Mouse (Mus musculus) kidney, postnatal 4 days (tissue): ENCODE results near the gene Bud23.
"Not testable (repeated sequence)": the region's sequence is repeated elsewhere in the genome, so short reads cannot be mapped to it uniquely, and the experiment has no call there.

ENCODE experiments used
- DNase-seq, 2 experiments: peaks; one replicate each; pipeline ENCODE4 v3.0.0; 2021; ENCODE audit warnings: mixed read lengths in 2 of 2

Gene Bud23

GRCm38 (mm10) chr5:135070448-135070847 is 5.7 kb upstream of the Bud23 start:
- no peak for DNase-seq

- DNase-seq: no peak
Measured at GRCm38 (mm10) chr5:135066008-135066407, 1.2 kb upstream of the Bud23 start.

GRCm38 (mm10) chr5:135064382-135064766 is 385 bp downstream of the Bud23 start:
- DNase-seq: no peak

- DNase-seq: peak; percentile 99
Measured at GRCm38 (mm10) chr5:135063629-135064381, 954 bp downstream of the Bud23 start, which contains the start of gene Dnajc30. TSS of gene Dnajc30 (plus strand) at chr5:135064202.

GRCm38 (mm10) chr5:135053356-135053755 is 11.4 kb downstream of the Bud23 start:
- DNase-seq: no peak

- DNase-seq: not testable (repeated sequence)
Measured at GRCm38 (mm10) chr5:135049268-135049667, 15.5 kb downstream of the Bud23 start.

- DNase-seq: no peak
Measured at GRCm38 (mm10) chr5:135048539-135048938, 16.2 kb downstream of the Bud23 start.

GRCm38 (mm10) chr5:135044575-135044974 is 20.2 kb downstream of the Bud23 start:
- DNase-seq: no peak

- peak; percentile 28 to 49 for DNase-seq
Measured at GRCm38 (mm10) chr5:135042105-135042788, 22.5 kb downstream of the Bud23 start.

- DNase-seq: no peak
Measured at GRCm38 (mm10) chr5:135040777-135041176, 24.0 kb downstream of the Bud23 start.

GRCm38 (mm10) chr5:135040059-135040458 is 24.7 kb downstream of the Bud23 start:
- DNase-seq: no peak

GRCm38 (mm10) chr5:135039541-135039940 is 25.2 kb downstream of the Bud23 start:
- no peak for DNase-seq

- DNase-seq: no peak
Measured at GRCm38 (mm10) chr5:135037946-135038345, 26.8 kb downstream of the Bud23 start.

- DNase-seq: no peak
Measured at GRCm38 (mm10) chr5:135035608-135036359, 29.0 kb downstream of the Bud23 start.

GRCm38 (mm10) chr5:135034593-135034992 is 30.2 kb downstream of the Bud23 start:
- no peak for DNase-seq

GRCm38 (mm10) chr5:135032581-135032980 is 32.2 kb downstream of the Bud23 start:
- no peak for DNase-seq

GRCm38 (mm10) chr5:135029007-135029854 is 35.5 kb downstream of the Bud23 start:
- peak; percentile 71 to 80 for DNase-seq

- peak; percentile 43 to 58 for DNase-seq
Measured at GRCm38 (mm10) chr5:135025899-135026298, 38.9 kb downstream of the Bud23 start.

GRCm38 (mm10) chr5:135024665-135025224 is 40.0 kb downstream of the Bud23 start:
- DNase-seq: peak; percentile 51 to 69

- peak; percentile 95 to 96 for DNase-seq
Measured at GRCm38 (mm10) chr5:135023344-135024173, 41.2 kb downstream of the Bud23 start, which contains the start of gene Stx1a. TSS of gene Stx1a (plus strand) at chr5:135023482.

- DNase-seq: peak; percentile 72 to 86
Measured at GRCm38 (mm10) chr5:135021814-135022213, 42.9 kb downstream of the Bud23 start.
